Mouse (Mus musculus): ENCODE data around the gene Dusp14.

The Dusp14 gene

GRCm38 (mm10) chr11:84016810-84017508 is 52.1 kb downstream of the Dusp14 start:
- DNase-seq (ENCODE audit: low spot score in 2 of 2): no peak

- DNase-seq (ENCODE audit: low spot score in 2 of 2): no peak
Observed at GRCm38 (mm10) chr11:84016147-84016809, 52.8 kb downstream of the Dusp14 start.

GRCm38 (mm10) chr11:84013105-84013504 is 56.0 kb downstream of the Dusp14 start:
- DNase-seq (ENCODE audit: low spot score in 2 of 2): no peak

GRCm38 (mm10) chr11:84011576-84011975 is 57.5 kb downstream of the Dusp14 start:
- DNase-seq (ENCODE audit: low spot score in 2 of 2): no peak

GRCm38 (mm10) chr11:84011050-84011449 is 58.0 kb downstream of the Dusp14 start:
- no peak for DNase-seq (ENCODE audit: low spot score in 2 of 2)

- no peak for DNase-seq (ENCODE audit: low spot score in 2 of 2)
Observed at GRCm38 (mm10) chr11:84010411-84010810, 58.6 kb downstream of the Dusp14 start.

- DNase-seq (ENCODE audit: low spot score in 2 of 2): no peak
Observed at GRCm38 (mm10) chr11:84009001-84009400, 60.1 kb downstream of the Dusp14 start.

GRCm38 (mm10) chr11:84003986-84004385 is 65.1 kb downstream of the Dusp14 start:
- DNase-seq (ENCODE audit: low spot score in 2 of 2): no peak

GRCm38 (mm10) chr11:84001257-84001656 is 67.8 kb downstream of the Dusp14 start:
- DNase-seq (ENCODE audit: low spot score in 2 of 2): no peak

- DNase-seq (ENCODE audit: low spot score in 2 of 2): no peak
Observed at GRCm38 (mm10) chr11:83999411-83999915, 69.6 kb downstream of the Dusp14 start.

- no peak for DNase-seq (ENCODE audit: low spot score in 2 of 2)
Observed at GRCm38 (mm10) chr11:83998993-83999392, 70.1 kb downstream of the Dusp14 start.
